Mouse (Mus musculus) midbrain, embryonic 10.5 days (tissue): ENCODE results near the gene Wasl. TPM values are rescaled to one million over a fixed set of nuclear protein-coding genes. Genes with fewer than 3 reads are reported as not detected.

Experiments
- DNase-seq: peaks from one replicate; pipeline ENCODE4 v3.0.0-alpha.2; 2017; ENCODE audit warnings: low spot score
- H3K27ac ChIP-seq: fragments of 300-500 bp; sonication (generic); replicated peaks from 2 replicates; pipeline ENCODE4 v1.5.1; 2016; ENCODE audit warnings: mild to moderate bottlenecking
- H3K27me3 ChIP-seq: fragments of 300-500 bp; sonication (generic); 2 replicates; pipeline ENCODE4 v1.6.1; 2016; ENCODE audit warnings: low read depth, mild to moderate bottlenecking; ENCODE audit not compliant: poor library complexity, severe bottlenecking
- H3K36me3 ChIP-seq: fragments of 300-500 bp; sonication (generic); 2 replicates; pipeline ENCODE4 v1.6.1; 2016; ENCODE audit warnings: mild to moderate bottlenecking, moderate library complexity
- H3K4me1 ChIP-seq: fragments of 300-500 bp; sonication (generic); 2 replicates; pipeline ENCODE4 v1.6.1; 2016
- H3K4me3 ChIP-seq: fragments of 300-500 bp; sonication (generic); 2 replicates; pipeline ENCODE4 v1.5.1; 2016; ENCODE audit warnings: mild to moderate bottlenecking, moderate library complexity
- H3K9me3 ChIP-seq: fragments of 300-500 bp; sonication (generic); replicated peaks from 2 replicates; pipeline ENCODE4 v1.6.1; 2016; ENCODE audit warnings: mild to moderate bottlenecking
- WGBS: fragments of 180-500 bp; shearing (Covaris S2); methylation state at CpG from one replicate; pipeline ENCODE4 v1.1.7; 2016; 5-methylcytosine and 5-hydroxymethylcytosine counted together
- polyA plus RNA-seq: library from polyadenylated mRNA; unstranded; fragments of >200 nt; fragmentation: Nextera tagmentation; extraction: Ambion mirVana; gene quantifications from 2 replicates; pipeline ENCODE4 v1.2.1, GENCODE M21; 2016

Gene Wasl
- polyA plus RNA-seq, 1 experiment from 2014 or later: 62.0 TPM

DNA sequence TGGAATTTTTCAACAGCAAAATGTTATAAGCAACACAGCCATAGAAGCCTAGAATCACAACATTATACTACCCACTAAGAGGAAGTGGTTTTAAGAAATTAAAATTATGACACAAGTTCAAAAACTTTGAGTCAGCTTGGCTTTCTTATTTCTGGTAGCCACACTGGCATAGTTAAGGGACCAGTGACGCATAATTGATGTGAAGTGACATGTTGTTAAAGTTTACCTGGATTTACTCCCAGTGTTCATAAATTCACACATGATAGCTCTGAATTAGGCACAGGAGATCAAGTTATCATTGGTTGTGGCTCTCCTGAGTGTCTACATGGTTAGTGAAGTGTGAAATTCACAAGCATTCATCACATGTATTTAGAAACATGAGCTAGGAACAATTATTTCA, 99.9 kb downstream of the Wasl start:
- Histone ChIP-seq H3K4me1 (no peaks in the 10 kb centered on the region), H3K27me3 (no peaks in the 10 kb centered on the region), H3K9me3 (no peaks in the 10 kb centered on the region), H3K4me3 (no peak overlapping the region), H3K36me3 (no peaks in the 10 kb centered on the region), H3K27ac (no peak overlapping the region)
- no peak for DNase-seq
- 98% methylated on average over 1 of the region's 1 CpGs for WGBS

- H3K36me3 ChIP-seq: no peaks in the 10 kb centered on the region
- DNase-seq: no peak
- 84% methylated on average over 9 of the region's 9 CpGs for WGBS
These were observed 100.7 kb downstream of the Wasl start for GRCm38 (mm10) chr6:24564081-24564480.

More at GRCm38 (mm10) chr6:24564081-24564480, 100.7 kb downstream of the Wasl start:
- H3K27me3 ChIP-seq: no peaks in the 10 kb centered on the region
- no peaks in the 10 kb centered on the region for H3K4me1 ChIP-seq
- H3K4me3 ChIP-seq: no peak overlapping the region
- H3K9me3 ChIP-seq: no peaks in the 10 kb centered on the region
- H3K27ac ChIP-seq: no peak overlapping the region

Other genes starting within 250 kb of the Wasl start
- gene Iqub, start 149.9 kb downstream of the Wasl start, polyA plus RNA-seq: 0.07 and 0.09 TPM in 2 replicates
- 247 and 264 TPM in 2 replicates for gene Ndufa5, start 137.0 kb downstream of the Wasl start, polyA plus RNA-seq
- gene Asb15, start 136.9 kb downstream of the Wasl start, polyA plus RNA-seq: not detected in 2 replicates
- 0.15 TPM in 1 of 2 replicates, not detected in the other for gene Lmod2, start 67.2 kb downstream of the Wasl start, polyA plus RNA-seq
- not detected in 2 replicates for gene Hyal6, start 68.2 kb upstream of the Wasl start, polyA plus RNA-seq
- gene Hyal4, start 83.3 kb upstream of the Wasl start, polyA plus RNA-seq: not detected in 2 replicates
- gene Spam1, start 126.2 kb upstream of the Wasl start, polyA plus RNA-seq: not detected in 2 replicates
- gene Hyal5, start 193.0 kb upstream of the Wasl start, polyA plus RNA-seq: not detected in 2 replicates